Mouse (Mus musculus) retina, adult 2 months (tissue): ENCODE measurements around the gene Lpcat1.

Experiments
- DNase-seq: peaks from one replicate; pipeline ENCODE4 v3.0.0-alpha.2; 2012; ENCODE audit warnings: low read depth, low spot score

The Lpcat1 gene

GRCm38 (mm10) chr13:73467034-73467420 lies at the start of gene Lpcat1:
Gene Lpcat1 (plus strand): TSS chr13:73467197.
- DNase-seq = peak; percentile 84

- DNase-seq = no peak
These were observed 49.3 kb upstream of the Lpcat1 start for GRCm38 (mm10) chr13:73417478-73418220.

- DNase-seq = no peak
These were observed 48.7 kb upstream of the Lpcat1 start for GRCm38 (mm10) chr13:73418297-73418696.

- DNase-seq = no peak
These were observed 47.8 kb upstream of the Lpcat1 start for GRCm38 (mm10) chr13:73419244-73419643.

- DNase-seq = no peak
These were observed 44.0 kb upstream of the Lpcat1 start for GRCm38 (mm10) chr13:73423043-73423442.

- no peak for DNase-seq
These were observed 42.0 kb upstream of the Lpcat1 start for GRCm38 (mm10) chr13:73425035-73425434.

- DNase-seq = peak; percentile 48
These were observed 41.0 kb upstream of the Lpcat1 start for GRCm38 (mm10) chr13:73425839-73426490.

GRCm38 (mm10) chr13:73426587-73426986 lies 40.4 kb upstream of the Lpcat1 start:
- DNase-seq = no peak

GRCm38 (mm10) chr13:73429605-73430321 lies 37.2 kb upstream of the Lpcat1 start:
- no peak for DNase-seq

- DNase-seq = no peak
These were observed 34.4 kb upstream of the Lpcat1 start for GRCm38 (mm10) chr13:73432466-73433149.

GRCm38 (mm10) chr13:73433681-73434535 lies 33.1 kb upstream of the Lpcat1 start:
- no peak for DNase-seq

- DNase-seq = no peak
These were observed 32.3 kb upstream of the Lpcat1 start for GRCm38 (mm10) chr13:73434687-73435086.

GRCm38 (mm10) chr13:73435662-73436061 lies 31.3 kb upstream of the Lpcat1 start:
- DNase-seq = no peak

GRCm38 (mm10) chr13:73439057-73439456 lies 27.9 kb upstream of the Lpcat1 start:
- no peak for DNase-seq

- DNase-seq = no peak
These were observed 26.0 kb upstream of the Lpcat1 start for GRCm38 (mm10) chr13:73441032-73441431.

- DNase-seq = no peak
These were observed 25.3 kb upstream of the Lpcat1 start for GRCm38 (mm10) chr13:73441686-73442085.

GRCm38 (mm10) chr13:73442431-73442830 lies 24.6 kb upstream of the Lpcat1 start:
- no peak for DNase-seq

- DNase-seq = no peak
These were observed 23.7 kb upstream of the Lpcat1 start for GRCm38 (mm10) chr13:73443093-73443821.

- no peak for DNase-seq
These were observed 21.9 kb upstream of the Lpcat1 start for GRCm38 (mm10) chr13:73445087-73445486.

- no peak for DNase-seq
These were observed 20.9 kb upstream of the Lpcat1 start for GRCm38 (mm10) chr13:73446076-73446475.
